Mouse (Mus musculus): ENCODE data around the gene Btg2. TPM values are rescaled to one million over a fixed set of nuclear protein-coding genes. Genes with fewer than 3 reads are reported as not detected.

The Btg2 gene
- polyA plus RNA-seq, 1 experiment from 2014 or later, result 32.6 TPM

DNA sequence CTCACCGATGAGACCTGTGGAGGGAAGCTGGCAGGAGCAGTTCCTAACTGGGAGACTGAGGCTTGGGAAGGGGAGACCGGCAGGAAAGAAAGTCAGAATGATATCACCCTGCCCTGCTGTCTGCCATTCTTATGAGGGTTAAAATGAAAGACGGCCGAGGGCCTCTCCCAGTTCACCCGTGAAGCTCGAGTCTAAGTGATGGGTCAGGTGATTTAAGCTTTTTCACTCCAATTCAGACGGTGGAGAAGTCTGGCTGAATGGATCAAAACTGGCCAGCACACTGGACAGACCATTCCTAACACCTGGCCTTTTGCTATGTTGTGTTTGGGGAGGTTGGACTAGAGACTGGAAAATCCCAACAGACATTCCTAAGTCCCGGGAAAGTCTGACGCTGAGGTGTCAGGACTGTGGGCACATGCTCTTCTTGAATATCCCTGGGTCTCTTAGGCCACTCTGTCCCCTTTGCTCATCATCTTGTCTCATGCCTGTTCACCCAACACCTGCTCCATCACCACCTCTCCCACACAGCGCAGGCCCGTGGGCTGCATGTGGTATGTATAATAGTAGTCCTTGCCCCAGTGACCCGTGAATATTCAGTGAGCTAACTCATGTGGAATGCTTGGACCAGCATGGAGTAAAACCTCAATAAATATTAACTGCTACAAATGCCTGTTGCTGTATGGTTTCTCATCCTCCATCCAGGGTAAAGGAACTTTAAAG lies 20.8 kb upstream of the Btg2 start:
- Histone ChIP-seq H3K4me1 (replicated peaks; ENCODE audit: control insufficient read depth, insufficient read depth, low read length) (peaks cover 36% of the 10 kb centered on the region), H3K27me3 (replicated peaks; ENCODE audit: control insufficient read depth, insufficient read depth, low read length) (no peaks in the 10 kb centered on the region), H3K4me3 (ENCODE audit: low read depth, low read length) (peak overlapping the region; percentile 40), H3K36me3 (ENCODE audit: control insufficient read depth, insufficient read depth) (no peaks in the 10 kb centered on the region), H3K9ac (ENCODE audit: low read depth, low read length) (peak overlapping the region; percentile 59), H3K4me2 (replicated peaks; ENCODE audit: low read depth) (peak overlapping the region; percentile 67), H3K27ac (ENCODE audit: low read depth, low read length) (peak overlapping the region; percentile 89), H3K9me3 (ENCODE audit: control insufficient read depth) (no peaks in the 10 kb centered on the region)
- TF ChIP-seq CTCF (IDR thresholded peaks at IDR 0.05; ENCODE audit: low read depth), result no peak
- peak; percentile 14 for ATAC-seq
- WGBS, result 18% methylated on average over 12 of the region's 12 CpGs

DNA sequence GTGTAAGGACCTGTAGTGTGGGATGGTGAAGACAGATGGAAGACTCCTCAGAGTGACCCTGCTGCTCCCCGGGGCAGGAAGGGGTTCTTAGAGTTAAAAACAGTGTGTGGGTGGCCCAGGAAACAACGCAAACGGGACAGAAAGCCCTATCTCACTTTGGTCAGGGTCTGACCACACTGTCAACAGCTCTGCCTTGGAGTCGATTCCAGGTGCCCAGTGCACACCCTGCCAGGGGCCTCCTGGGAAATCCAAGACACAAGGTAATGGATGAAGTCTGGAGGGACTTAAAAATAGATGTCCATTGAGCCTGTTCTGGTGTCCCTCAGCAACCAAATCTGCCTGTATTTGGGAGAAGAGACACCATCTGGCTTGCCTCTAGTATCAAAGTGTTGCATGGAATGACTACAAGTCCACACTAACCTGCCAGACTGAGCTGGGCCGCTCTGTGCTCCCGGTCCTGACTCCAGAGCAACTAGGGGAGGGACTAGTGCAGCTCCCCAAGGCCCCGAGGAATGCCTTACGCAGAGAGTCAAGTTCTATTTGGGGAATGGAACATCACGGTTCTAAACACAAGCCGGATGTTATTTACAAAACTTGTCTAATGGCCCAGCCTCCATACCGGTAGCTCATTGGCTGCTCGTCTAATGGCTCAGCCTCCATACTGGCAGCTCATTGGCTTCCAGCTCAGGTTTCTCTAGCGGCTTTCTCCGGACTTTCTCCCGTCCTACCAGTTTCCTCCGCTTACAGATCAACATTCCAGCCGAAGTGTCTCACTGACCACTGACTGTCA lies 20.0 kb upstream of the Btg2 start:
- Histone ChIP-seq H3K27me3 (replicated peaks; ENCODE audit: control insufficient read depth, insufficient read depth, low read length) (no peaks in the 10 kb centered on the region), H3K4me2 (replicated peaks; ENCODE audit: low read depth) (peak overlapping the region; percentile 67), H3K9ac (ENCODE audit: low read depth, low read length) (peak overlapping the region; percentile 59), H3K4me3 (ENCODE audit: low read depth, low read length) (peak overlapping the region; percentile 40), H3K9me3 (ENCODE audit: control insufficient read depth) (no peaks in the 10 kb centered on the region), H3K27ac (ENCODE audit: low read depth, low read length) (peak overlapping the region; percentile 89), H3K4me1 (replicated peaks; ENCODE audit: control insufficient read depth, insufficient read depth, low read length) (peaks cover 39% of the 10 kb centered on the region), H3K36me3 (ENCODE audit: control insufficient read depth, insufficient read depth) (no peaks in the 10 kb centered on the region)
- TF ChIP-seq CTCF (IDR thresholded peaks at IDR 0.05; ENCODE audit: low read depth), result no peak
- peak; percentile 88 for ATAC-seq
- WGBS, result 1% methylated on average over 17 of the region's 17 CpGs

DNA sequence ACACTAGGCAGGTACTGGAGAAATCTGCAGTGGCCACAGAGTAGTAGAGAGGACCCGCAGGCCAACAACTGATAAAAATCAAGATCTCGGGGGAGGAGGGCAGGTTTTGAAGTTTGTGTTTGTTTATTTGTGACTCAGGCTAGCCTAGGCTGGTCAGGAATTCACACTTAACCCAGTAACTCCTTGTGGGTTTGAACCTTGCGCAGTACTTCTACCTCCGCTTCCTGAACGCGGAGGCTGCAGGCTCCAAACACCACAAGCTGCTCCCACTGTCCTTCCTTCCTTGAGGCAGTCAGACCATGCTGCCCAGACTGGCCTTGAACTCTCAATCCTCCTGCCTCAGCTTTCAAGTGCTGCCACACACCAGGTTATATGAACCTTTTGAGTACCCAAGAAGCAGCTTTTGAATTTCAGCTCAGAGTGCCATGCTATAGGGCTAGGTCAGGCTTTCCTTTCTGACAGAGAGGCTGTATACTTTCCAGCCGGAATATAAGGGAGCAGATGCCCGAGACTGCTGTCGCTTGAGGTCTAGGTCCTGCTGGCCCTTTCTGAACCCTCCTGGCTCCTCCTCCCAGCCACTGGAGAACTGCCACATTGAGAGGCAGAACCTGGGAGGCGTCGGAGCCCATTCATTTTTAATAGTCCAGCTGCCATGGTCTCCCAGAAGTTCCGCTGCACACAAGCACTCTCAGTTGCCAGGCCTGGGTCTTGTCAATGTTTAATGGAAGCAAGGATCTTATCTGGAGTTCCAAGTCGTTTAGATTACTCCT lies 19.2 kb upstream of the Btg2 start:
- WGBS, result 40% methylated on average over 13 of the region's 13 CpGs
- Histone ChIP-seq H3K27me3 (replicated peaks; ENCODE audit: control insufficient read depth, insufficient read depth, low read length) (no peaks in the 10 kb centered on the region), H3K4me1 (replicated peaks; ENCODE audit: control insufficient read depth, insufficient read depth, low read length) (peaks cover 42% of the 10 kb centered on the region), H3K4me3 (ENCODE audit: low read depth, low read length) (no peak overlapping the region), H3K9ac (ENCODE audit: low read depth, low read length) (0 out of 2 replicates have a peak overlapping the region, but pooled peaks have one; percentile 59), H3K36me3 (ENCODE audit: control insufficient read depth, insufficient read depth) (no peaks in the 10 kb centered on the region), H3K4me2 (replicated peaks; ENCODE audit: low read depth) (peak overlapping the region; percentile 67), H3K27ac (ENCODE audit: low read depth, low read length) (peak overlapping the region; percentile 83), H3K9me3 (ENCODE audit: control insufficient read depth) (no peaks in the 10 kb centered on the region)
- TF ChIP-seq CTCF (IDR thresholded peaks at IDR 0.05; ENCODE audit: low read depth), result no peak
- ATAC-seq, result no peak

GRCm38 (mm10) chr1:134097080-134097855 lies 18.3 kb upstream of the Btg2 start:
- H3K9me3 ChIP-seq (ENCODE audit: control insufficient read depth), result no peaks in the 10 kb centered on the region
- WGBS, result 72% methylated on average over 7 of the region's 7 CpGs
- H3K4me2 ChIP-seq (replicated peaks; ENCODE audit: low read depth), result 0 out of 2 replicates have a peak overlapping the region, but pooled peaks have one; percentile 67
- no peak overlapping the region for H3K4me3 ChIP-seq (ENCODE audit: low read depth, low read length)
- H3K36me3 ChIP-seq (ENCODE audit: control insufficient read depth, insufficient read depth), result no peaks in the 10 kb centered on the region
- H3K4me1 ChIP-seq (replicated peaks; ENCODE audit: control insufficient read depth, insufficient read depth, low read length), result peaks cover 46% of the 10 kb centered on the region
- no peaks in the 10 kb centered on the region for H3K27me3 ChIP-seq (replicated peaks; ENCODE audit: control insufficient read depth, insufficient read depth, low read length)
- peak overlapping the region; percentile 83 for H3K27ac ChIP-seq (ENCODE audit: low read depth, low read length)
- no peak for ATAC-seq
- no peak for TF ChIP-seq CTCF (IDR thresholded peaks at IDR 0.05; ENCODE audit: low read depth)
- H3K9ac ChIP-seq (ENCODE audit: low read depth, low read length), result no peak overlapping the region

DNA sequence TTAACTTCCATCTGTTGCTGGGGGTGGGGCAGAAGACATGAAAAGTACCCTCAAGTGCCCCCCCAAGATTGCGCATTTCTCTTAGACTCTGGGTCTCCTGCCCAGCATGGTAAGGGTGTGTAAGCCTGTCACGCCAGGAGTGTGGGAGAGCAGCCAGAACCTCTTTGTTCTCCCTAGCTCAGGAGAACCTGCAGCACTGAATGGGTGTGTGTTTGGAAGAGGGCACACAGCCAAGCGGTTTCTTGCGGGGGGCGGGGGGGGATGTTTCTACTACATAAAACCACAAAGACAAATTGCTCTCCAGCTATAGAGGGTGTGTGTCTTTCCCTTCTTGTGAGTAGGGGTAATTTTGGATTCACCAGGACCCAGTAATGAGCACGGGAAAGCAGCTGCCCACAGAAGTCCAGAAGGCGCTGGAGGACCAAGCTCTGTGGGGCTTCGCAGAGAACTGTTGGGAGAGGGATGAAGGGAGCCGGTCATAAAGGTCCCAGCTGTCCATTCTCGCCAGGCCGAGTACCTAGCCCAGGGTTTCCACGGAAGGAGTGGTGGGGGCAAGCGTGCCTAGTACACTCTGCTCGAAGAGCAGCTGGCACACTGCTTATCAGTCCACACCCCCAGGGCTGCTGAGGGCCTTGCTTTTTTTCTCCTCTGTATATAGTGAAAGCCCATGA lies 17.5 kb upstream of the Btg2 start:
- H3K36me3 ChIP-seq (ENCODE audit: control insufficient read depth, insufficient read depth), result no peaks in the 10 kb centered on the region
- peak overlapping the region; percentile 55 for H3K27ac ChIP-seq (ENCODE audit: low read depth, low read length)
- H3K27me3 ChIP-seq (replicated peaks; ENCODE audit: control insufficient read depth, insufficient read depth, low read length), result no peaks in the 10 kb centered on the region
- H3K4me3 ChIP-seq (ENCODE audit: low read depth, low read length), result no peak overlapping the region
- no peak for TF ChIP-seq CTCF (IDR thresholded peaks at IDR 0.05; ENCODE audit: low read depth)
- H3K4me1 ChIP-seq (replicated peaks; ENCODE audit: control insufficient read depth, insufficient read depth, low read length), result peaks cover 47% of the 10 kb centered on the region
- 37% methylated on average over 14 of the region's 14 CpGs for WGBS
- no peak for ATAC-seq
- H3K4me2 ChIP-seq (replicated peaks; ENCODE audit: low read depth), result peak overlapping the region; percentile 18; the same call in 1 of the 2 replicates
- no peak overlapping the region for H3K9ac ChIP-seq (ENCODE audit: low read depth, low read length)
- no peaks in the 10 kb centered on the region for H3K9me3 ChIP-seq (ENCODE audit: control insufficient read depth)
